Mouse (Mus musculus): ENCODE measurements around the gene Dppa1.

GRCm38 (mm10) chr11:46582741-46583140, 46.3 kb downstream of the Dppa1 start:
- TF ChIP-seq POLR2A (IDR thresholded peaks at IDR 0.05; ENCODE audit: control insufficient read depth, low read depth, low read length), result no peak
- no peak for TF ChIP-seq CTCF (IDR thresholded peaks at IDR 0.05; ENCODE audit: control insufficient read depth, insufficient read depth, insufficient replicate concordance, low read depth, low read length)

All from testis, adult 2 months (tissue).